Mouse (Mus musculus) small intestine, adult 2 months (tissue): ENCODE results near the gene Serpinb12. TPM values are rescaled to one million over a fixed set of nuclear protein-coding genes. Genes with fewer than 3 reads are reported as not detected.
"Not testable (repeated sequence)": the region's sequence is repeated elsewhere in the genome, so short reads cannot be mapped to it uniquely, and the experiment has no call there.

Experiments
- H3K27ac ChIP-seq: fragments of 200-500 bp; 2 replicates; pipeline ENCODE4 v1.5.1; 2012; ENCODE audit warnings: low read depth, low read length, control low read depth, inconsistent platforms; ENCODE audit not compliant: insufficient read depth
- H3K27me3 ChIP-seq: fragments of 200-500 bp; 2 replicates; pipeline ENCODE4 v1.6.1; 2012; ENCODE audit warnings: mild to moderate bottlenecking, moderate library complexity, low read length, inconsistent platforms; ENCODE audit not compliant: control insufficient read depth, insufficient read depth
- H3K36me3 ChIP-seq: fragments of 200-500 bp; 2 replicates; pipeline ENCODE4 v1.6.1; 2012; ENCODE audit warnings: mild to moderate bottlenecking, low read length, control low read depth, inconsistent platforms; ENCODE audit not compliant: control insufficient read depth, insufficient read depth
- H3K4me1 ChIP-seq: fragments of 200-500 bp; 2 replicates; pipeline ENCODE4 v1.6.1; 2012; ENCODE audit warnings: low read length, inconsistent platforms, mixed read lengths; ENCODE audit not compliant: control insufficient read depth, insufficient read depth, insufficient read length
- H3K4me3 ChIP-seq: fragments of 200-500 bp; 2 replicates; pipeline ENCODE4 v1.5.1; 2012; ENCODE audit warnings: low read depth, mild to moderate bottlenecking, control low read depth, inconsistent platforms, low read length, moderate library complexity
- CTCF ChIP-seq: fragments of 200-500 bp; IDR thresholded peaks from 2 replicates; pipeline ENCODE4 v1.5.1; 2012; ENCODE audit warnings: low read depth, mild to moderate bottlenecking, control low read depth, inconsistent platforms, low read length, moderate library complexity, mixed read lengths; ENCODE audit not compliant: insufficient replicate concordance, insufficient read length; ENCODE audit errors: extremely low read depth
- POLR2A ChIP-seq: fragments of 200-500 bp; IDR thresholded peaks from 2 replicates; pipeline ENCODE4 v1.6.1; 2012; ENCODE audit warnings: low read depth, mild to moderate bottlenecking, control low read depth, inconsistent platforms, low read length, moderate library complexity
- WGBS: fragments of 180-500 bp; shearing (Covaris S2); methylation state at CpG from one replicate; pipeline ENCODE4 v1.1.7; 2018; 5-methylcytosine and 5-hydroxymethylcytosine counted together
- polyA plus RNA-seq: library from polyadenylated mRNA; depleted of rRNA; stranded (reverse); fragments of >200 nt; gene quantifications from 2 replicates; pipeline ENCODE4 v1.2.3, GENCODE M21; 2012; rRNA removed

Gene Serpinb12
- polyA plus RNA-seq, result not detected in 2 replicates

- no peak for TF ChIP-seq POLR2A
- TF ChIP-seq CTCF, result no peak
- Histone ChIP-seq H3K4me3 (no peak within 1 kb of the TSS), H3K36me3 (no peaks in the 10 kb centered on the region), H3K27ac (no peak within 1 kb of the TSS), H3K27me3 (no peaks in the 10 kb centered on the region), H3K4me1 (no peaks in the 10 kb centered on the region)
- 70% methylated on average over 6 of the region's 6 CpGs for WGBS
Observed at GRCm38 (mm10) chr1:106934265-106934664, at the start of gene Serpinb12. Serpinb12 (plus strand) TSS chr1:106934449.

DNA sequence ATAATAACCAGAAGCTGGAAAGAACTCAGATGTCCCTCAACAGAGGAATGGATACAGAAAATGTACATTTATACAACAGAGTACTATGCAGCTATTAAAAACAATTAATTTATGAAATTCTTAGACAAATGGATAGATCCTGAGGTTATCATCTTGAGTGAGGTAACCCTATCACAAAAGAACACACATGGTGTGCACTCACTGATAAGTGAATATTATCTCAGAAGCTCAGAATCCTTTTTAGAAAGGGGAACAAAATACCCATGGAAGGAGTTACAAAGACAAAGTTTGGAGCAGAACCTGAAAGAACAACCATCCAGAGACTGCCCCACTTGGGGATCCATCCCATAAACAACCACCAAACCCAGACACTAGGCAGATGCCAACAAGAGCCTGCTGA, 39.1 kb upstream of the Serpinb12 start:
- not testable (repeated sequence) for H3K27me3 ChIP-seq, H3K4me3 ChIP-seq, H3K27ac ChIP-seq, H3K36me3 ChIP-seq, H3K4me1 ChIP-seq

- H3K4me3 ChIP-seq, result no peak overlapping the region
- no peak overlapping the region for H3K27ac ChIP-seq
- H3K36me3 ChIP-seq, result no peaks in the 10 kb centered on the region
- TF ChIP-seq CTCF (no peak), POLR2A (no peak)
- 37% methylated on average over 4 of the region's 4 CpGs for WGBS
- no peaks in the 10 kb centered on the region for H3K27me3 ChIP-seq
- no peaks in the 10 kb centered on the region for H3K4me1 ChIP-seq
Observed at GRCm38 (mm10) chr1:106901406-106901805, 32.8 kb upstream of the Serpinb12 start.

DNA sequence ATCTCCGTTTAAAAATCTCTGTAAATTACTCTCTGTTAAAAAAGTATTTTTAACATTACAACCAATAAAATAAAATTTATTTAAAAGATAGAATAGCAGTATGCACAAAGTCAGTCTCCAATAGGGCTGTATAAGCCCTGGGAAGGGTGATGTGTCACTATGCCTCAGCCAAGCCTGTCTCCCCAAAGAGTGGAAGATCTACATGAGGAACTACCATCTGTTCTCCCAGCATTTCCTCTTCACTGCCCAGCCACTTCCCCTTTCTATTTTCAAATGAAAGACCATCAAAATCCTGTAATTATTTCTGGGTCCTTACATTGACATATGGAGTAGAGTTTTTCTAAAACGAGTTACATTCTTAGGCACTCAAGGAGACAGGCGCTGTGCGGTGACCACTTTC, 2.3 kb upstream of the Serpinb12 start:
- H3K27ac ChIP-seq, result no peak overlapping the region
- no peak overlapping the region for H3K4me3 ChIP-seq
- no peaks in the 10 kb centered on the region for H3K27me3 ChIP-seq
- no peaks in the 10 kb centered on the region for H3K36me3 ChIP-seq
- H3K4me1 ChIP-seq, result no peaks in the 10 kb centered on the region
- WGBS, result 67% methylated on average over 4 of the region's 4 CpGs
- TF ChIP-seq CTCF (no peak), POLR2A (no peak)

DNA sequence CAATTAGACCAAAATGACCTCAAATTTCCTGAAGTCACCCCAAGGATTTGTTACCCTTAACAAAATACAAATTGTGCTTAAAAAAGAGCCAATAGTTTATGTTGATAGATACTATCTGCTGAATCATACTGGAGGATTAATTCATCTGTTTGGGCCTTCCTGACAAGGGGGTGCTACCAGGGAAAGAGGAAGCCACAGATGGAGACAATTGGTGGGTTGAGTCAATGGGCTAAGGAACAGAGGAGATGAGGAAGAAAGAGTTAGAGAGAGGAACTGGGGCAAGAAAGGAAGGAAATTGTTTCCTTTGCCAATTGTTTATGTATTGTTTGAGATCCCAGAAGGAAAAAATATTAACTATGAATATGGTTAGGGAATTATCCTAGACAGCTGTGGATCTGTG, 591 bp upstream of the Serpinb12 start:
- no peaks in the 10 kb centered on the region for H3K4me1 ChIP-seq
- TF ChIP-seq CTCF, result no peak
- TF ChIP-seq POLR2A, result no peak
- H3K27me3 ChIP-seq, result no peaks in the 10 kb centered on the region
- H3K4me3 ChIP-seq, result no peak overlapping the region
- H3K27ac ChIP-seq, result no peak overlapping the region
- H3K36me3 ChIP-seq, result no peaks in the 10 kb centered on the region

GRCm38 (mm10) chr1:106947217-106947616, 13.0 kb downstream of the Serpinb12 start:
- H3K4me3 ChIP-seq, result no peak overlapping the region
- H3K27me3 ChIP-seq, result no peaks in the 10 kb centered on the region
- no peaks in the 10 kb centered on the region for H3K4me1 ChIP-seq
- no peak overlapping the region for H3K27ac ChIP-seq
- no peaks in the 10 kb centered on the region for H3K36me3 ChIP-seq
- TF ChIP-seq POLR2A, result no peak
- no peak for TF ChIP-seq CTCF
- 67% methylated on average over 1 of the region's 1 CpGs for WGBS

GRCm38 (mm10) chr1:106959981-106960380, 25.7 kb downstream of the Serpinb12 start:
- 75% methylated on average over 3 of the region's 3 CpGs for WGBS

GRCm38 (mm10) chr1:106961023-106961422, 26.8 kb downstream of the Serpinb12 start:
- no peaks in the 10 kb centered on the region for H3K27me3 ChIP-seq
- no peaks in the 10 kb centered on the region for H3K36me3 ChIP-seq
- no peak overlapping the region for H3K27ac ChIP-seq
- H3K4me3 ChIP-seq, result no peak overlapping the region
- no peaks in the 10 kb centered on the region for H3K4me1 ChIP-seq
- 18% methylated on average over 3 of the region's 3 CpGs for WGBS
- TF ChIP-seq POLR2A, result no peak
- TF ChIP-seq CTCF, result no peak

More at GRCm38 (mm10) chr1:106959981-106960380, 25.7 kb downstream of the Serpinb12 start:
- TF ChIP-seq POLR2A, result no peak
- TF ChIP-seq CTCF, result no peak
- Histone ChIP-seq H3K36me3 (no peaks in the 10 kb centered on the region), H3K4me1 (no peaks in the 10 kb centered on the region), H3K27me3 (no peaks in the 10 kb centered on the region), H3K27ac (no peak overlapping the region), H3K4me3 (no peak overlapping the region)
